Mouse (Mus musculus): ENCODE measurements around the gene Psmc5. TPM values are rescaled to one million over a fixed set of nuclear protein-coding genes. Genes with fewer than 3 reads are reported as not detected.

Psmc5 gene
- total RNA-seq, 2 experiments from 2014 or later = 121 to 132 TPM

DNA sequence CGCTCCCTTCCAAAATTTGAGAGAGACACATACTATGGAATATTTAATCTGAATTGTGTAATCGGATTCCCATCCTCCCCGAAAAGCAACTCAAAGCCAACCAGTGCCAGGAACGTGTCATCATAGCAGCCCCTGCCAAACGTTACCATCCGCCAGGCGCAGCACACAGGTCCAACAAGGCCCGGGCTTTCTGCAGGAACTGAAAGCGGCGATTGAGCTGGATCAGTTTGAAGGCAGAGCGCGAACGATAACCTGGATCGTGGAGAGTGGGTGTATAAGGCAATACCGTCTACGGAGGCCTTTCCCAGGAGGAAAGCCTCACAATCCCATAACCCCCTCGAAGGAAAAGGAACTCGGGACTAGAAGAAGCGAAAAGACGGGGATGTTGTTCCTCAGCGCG is 780 bp upstream of the Psmc5 start:
- TF ChIP-seq CTCF (IDR thresholded peaks at IDR 0.05) = no peak
- no peak for DNase-seq
- intact Hi-C loops (cut with DNase I) = loop anchor here (5.0 kb wide), 1 partner anchor 38 kb away; the partner anchor contains the start of genes Ccdc47 and Ddx42
- Histone ChIP-seq H3K4me3 (peak overlapping the region; percentile 97), H3K27ac (peak overlapping the region; percentile 94)

DNA sequence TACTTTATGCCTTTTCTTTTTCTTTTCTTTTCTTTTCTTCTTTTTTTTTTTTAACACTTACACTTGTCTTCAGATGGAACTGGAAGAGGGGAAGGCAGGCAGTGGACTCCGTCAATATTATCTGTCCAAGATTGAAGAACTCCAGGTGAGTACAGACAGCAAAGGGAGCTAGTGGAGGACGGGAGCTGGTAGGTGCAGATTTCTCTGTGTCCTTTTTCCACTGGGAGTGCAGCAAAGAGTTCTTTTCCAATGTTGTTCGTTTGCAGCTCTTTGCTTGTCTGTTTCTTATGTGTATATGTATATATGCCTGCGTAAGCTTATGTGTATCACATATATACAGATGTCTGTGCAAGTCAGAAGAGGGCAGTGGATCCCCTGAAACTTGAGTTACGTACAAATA is 821 bp downstream of the Psmc5 start:
- intact Hi-C loops (cut with DNase I) = loop anchor here (1.0 to 5.0 kb wide), 3 partner anchors 20 to 136 kb away; partner anchors contain the start of genes Ccdc47, Ddx42 and Tcam1

DNA sequence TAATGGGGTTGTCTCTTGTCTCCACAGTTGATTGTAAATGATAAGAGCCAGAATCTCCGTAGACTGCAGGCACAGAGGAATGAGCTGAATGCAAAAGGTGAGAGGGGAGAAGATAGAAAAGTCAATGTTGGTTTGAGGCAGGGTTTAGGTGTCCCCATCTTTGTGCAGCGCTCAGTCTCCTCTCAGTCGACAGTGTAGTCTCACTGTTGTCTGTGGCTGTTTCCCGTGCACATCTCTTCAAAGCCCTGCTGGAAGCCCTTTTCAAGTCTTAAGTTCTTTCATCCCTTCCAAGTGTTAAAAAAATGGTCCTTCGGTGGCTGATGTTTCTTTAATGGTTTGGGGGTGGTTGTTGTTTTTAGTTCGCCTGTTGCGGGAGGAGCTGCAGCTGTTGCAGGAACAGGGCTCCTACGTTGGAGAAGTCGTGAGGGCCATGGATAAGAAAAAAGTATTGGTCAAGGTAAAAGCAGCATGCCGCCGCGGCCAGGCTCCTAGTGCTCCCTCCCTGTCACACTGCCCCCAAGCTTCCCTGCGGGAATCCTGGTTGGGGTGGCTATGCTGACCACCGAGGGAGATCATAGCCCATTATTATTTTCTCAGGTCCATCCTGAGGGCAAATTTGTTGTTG is 5.0 kb downstream of the Psmc5 start:
- H3K27ac ChIP-seq = no peak overlapping the region
- intact Hi-C loops (cut with DNase I) = no loop called here
- no peak for DNase-seq

More for the DNA sequence above, 821 bp downstream of the Psmc5 start:
- peak overlapping the region; percentile 94 for H3K27ac ChIP-seq
- no peak for DNase-seq
- TF ChIP-seq CTCF (IDR thresholded peaks at IDR 0.05) = peak; percentile 54
- peak overlapping the region; percentile 97 for H3K4me3 ChIP-seq

DNA sequence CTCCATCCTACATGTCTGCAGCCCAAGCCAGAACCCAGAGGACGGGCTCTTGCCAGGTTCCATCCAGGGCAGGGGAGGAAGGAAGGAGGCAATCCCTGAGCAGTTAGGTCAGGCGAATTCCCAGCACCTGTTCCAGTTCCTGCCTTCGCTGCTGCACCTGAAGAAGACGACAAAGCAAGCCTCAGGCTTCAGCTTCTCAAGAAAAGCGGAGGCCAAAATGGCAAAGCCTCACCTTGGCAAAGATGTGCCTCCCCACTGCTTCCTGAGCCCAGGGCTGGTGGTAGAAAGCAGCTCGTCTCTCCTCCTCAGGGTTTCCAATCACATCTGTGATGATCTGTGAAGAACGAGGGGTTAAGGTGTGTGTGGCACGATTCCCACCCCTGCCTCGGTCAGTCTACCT is 8.0 kb downstream of the Psmc5 start:
- no peak for DNase-seq
- TF ChIP-seq CTCF (IDR thresholded peaks at IDR 0.05) = no peak
- H3K27ac ChIP-seq = peak overlapping the region; percentile 17; the same call in 1 of the 2 replicates
- H3K4me3 ChIP-seq = no peak overlapping the region
- intact Hi-C loops (cut with DNase I) = no loop called here

More for the DNA sequence above, 5.0 kb downstream of the Psmc5 start:
- no peak for TF ChIP-seq CTCF (IDR thresholded peaks at IDR 0.05)
- no peak overlapping the region for H3K4me3 ChIP-seq

DNA sequence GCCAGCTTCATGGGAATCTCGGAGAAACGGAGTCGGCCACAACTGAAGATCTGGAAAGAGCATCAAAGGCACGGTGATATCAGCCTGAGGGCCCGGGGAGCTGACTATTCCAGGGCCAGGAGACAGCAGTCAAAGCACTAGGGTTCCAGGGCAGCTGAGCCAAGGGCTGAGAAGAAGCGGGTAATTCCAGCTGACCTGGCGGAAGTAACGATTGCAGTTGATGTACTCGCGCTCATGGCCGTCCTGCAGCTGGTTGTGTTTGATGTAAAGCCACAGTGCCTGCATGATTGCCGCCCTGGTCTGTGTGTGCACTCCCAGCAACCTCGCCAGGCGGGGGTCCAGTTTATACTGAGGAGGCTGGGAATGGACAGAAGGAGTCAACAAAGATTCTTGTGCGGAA is 9.0 kb downstream of the Psmc5 start:
- no peak for TF ChIP-seq CTCF (IDR thresholded peaks at IDR 0.05)
- Histone ChIP-seq H3K4me3 (no peak overlapping the region), H3K27ac (no peak overlapping the region)
- no peak for DNase-seq
- intact Hi-C loops (cut with DNase I) = no loop called here

DNA sequence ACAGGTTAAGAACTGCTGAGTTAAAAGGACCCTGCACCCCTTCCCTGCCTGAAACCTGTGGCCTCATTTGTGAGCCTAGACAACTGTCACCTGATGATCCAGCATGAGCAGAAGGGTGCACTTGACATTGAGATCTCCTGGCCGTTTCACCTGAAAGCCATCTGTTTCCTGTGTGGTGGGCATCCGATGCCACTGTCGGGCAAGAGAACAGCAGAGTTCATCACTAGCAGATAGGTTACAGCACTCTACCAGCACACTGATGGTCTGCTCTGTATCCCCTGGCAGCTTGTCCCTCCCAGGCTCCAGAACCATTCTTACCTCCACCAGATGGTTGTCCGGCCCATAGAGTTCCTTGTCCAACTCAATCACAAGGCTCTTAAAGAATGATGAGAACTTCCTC is 9.6 kb downstream of the Psmc5 start:
- no peak for DNase-seq
- Histone ChIP-seq H3K4me3 (no peak overlapping the region), H3K27ac (no peak overlapping the region)
- intact Hi-C loops (cut with DNase I) = no loop called here
- no peak for TF ChIP-seq CTCF (IDR thresholded peaks at IDR 0.05)

DNA sequence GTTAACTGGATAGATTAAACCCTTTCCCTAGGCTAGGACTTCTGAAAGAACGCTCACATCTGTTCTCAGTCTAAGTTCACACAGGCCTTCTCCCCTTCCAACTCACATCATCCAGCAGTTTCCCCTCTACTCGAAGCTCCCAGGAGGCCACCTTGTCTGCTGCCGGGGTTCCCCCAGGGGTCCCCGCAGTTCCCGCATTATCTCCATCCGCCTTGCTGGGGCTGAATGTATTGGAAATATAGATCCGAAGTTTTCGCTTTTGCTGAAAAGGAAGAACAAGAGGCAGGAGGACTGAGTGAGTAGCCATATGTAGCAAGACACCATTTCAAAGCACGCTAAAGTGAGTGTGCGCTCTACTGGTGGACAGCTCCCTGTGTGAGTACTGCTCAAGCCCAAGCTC is 10.5 kb downstream of the Psmc5 start:
- no peak for TF ChIP-seq CTCF (IDR thresholded peaks at IDR 0.05)
- intact Hi-C loops (cut with DNase I) = no loop called here
- H3K4me3 ChIP-seq = no peak overlapping the region
- DNase-seq = no peak
- peak overlapping the region; percentile 99 for H3K27ac ChIP-seq

DNA sequence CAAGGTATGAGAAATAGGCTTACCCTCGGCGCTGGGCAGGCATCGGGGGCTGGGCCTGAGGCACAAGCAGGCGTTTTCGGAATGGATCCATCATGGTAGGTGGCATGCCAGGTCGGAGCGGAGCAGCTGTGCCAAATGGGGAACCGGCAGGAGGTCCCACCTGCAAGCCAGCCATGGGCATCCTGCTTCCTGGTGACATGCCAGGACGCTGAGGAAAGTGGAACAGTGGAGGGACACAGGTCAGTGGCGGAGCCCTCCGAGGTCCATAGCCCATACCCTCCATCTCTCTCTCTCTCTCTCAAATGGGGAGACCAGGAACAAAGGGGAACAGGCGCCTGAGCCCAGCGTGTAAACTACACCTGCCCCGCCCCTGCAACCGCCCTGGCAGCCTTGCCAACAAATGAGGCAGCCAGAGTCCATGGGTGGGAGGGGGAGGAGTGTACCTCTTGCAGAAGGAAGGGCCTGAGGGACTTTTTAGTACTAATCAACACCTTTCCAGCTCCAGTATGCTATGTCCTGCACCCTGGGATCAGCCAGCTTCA is 11.4 kb downstream of the Psmc5 start:
- intact Hi-C loops (cut with DNase I) = no loop called here
- Histone ChIP-seq H3K27ac (peak overlapping the region; percentile 99), H3K4me3 (peak overlapping the region; percentile 61)
- TF ChIP-seq CTCF (IDR thresholded peaks at IDR 0.05) = no peak
- DNase-seq = peak; percentile 70

DNA sequence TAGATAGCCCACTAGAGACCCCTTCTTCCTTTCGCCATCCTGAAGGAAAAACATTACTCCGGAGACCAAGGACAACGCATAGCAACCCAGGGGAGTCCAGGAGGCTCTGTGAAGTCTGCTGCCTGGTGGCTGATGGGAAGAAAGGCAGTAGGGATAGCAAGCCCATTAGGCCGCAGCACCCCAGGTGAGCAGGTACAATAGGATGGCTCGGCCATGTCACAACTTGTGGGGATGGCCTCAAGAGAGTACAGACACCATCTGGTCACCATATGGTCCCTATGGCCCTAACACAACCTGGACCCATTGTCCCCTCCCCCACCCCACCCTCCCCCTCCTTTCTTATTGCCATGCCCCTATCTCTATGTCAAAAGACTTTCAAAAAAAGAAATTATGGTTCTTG is 11.9 kb downstream of the Psmc5 start:
- intact Hi-C loops (cut with DNase I) = no loop called here
- Histone ChIP-seq H3K4me3 (peak overlapping the region; percentile 61), H3K27ac (peak overlapping the region; percentile 99)
- TF ChIP-seq CTCF (IDR thresholded peaks at IDR 0.05) = no peak
- DNase-seq = no peak

DNA sequence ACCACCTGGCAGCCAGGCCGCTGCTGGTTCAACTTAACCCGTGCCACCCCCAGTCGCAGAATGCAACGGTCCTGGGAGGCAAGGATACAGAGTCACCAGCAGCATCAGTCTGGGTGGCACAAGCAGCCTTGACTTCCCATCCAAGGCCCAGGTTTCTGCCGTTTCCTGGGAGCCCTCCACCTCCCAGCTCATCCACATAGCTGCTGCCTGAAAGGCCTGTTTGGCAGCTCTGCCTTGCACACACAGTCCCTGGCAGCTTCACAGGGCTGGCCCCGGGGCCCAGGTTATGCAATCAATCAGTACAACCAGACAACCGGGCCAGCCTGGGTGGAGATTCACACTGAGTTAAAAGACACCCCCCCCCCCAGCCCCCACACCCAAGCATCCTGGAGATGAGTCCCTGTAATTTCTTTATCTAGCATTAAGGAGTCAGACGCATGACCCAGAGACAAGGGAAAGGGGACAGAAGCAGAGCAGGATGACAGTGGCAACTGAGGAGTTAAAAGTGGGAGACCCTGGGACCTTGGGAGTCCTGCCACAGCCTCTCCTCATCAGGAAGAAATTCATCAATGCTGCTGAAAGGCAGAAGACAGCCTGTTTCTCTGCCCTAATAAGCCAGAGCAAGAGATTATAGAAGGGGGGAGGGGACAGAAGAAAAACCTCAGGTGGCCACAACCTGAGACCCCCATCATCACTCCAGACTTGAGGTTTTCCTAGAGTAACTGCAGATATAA is 12.5 kb downstream of the Psmc5 start:
- no peak for TF ChIP-seq CTCF (IDR thresholded peaks at IDR 0.05)

DNA sequence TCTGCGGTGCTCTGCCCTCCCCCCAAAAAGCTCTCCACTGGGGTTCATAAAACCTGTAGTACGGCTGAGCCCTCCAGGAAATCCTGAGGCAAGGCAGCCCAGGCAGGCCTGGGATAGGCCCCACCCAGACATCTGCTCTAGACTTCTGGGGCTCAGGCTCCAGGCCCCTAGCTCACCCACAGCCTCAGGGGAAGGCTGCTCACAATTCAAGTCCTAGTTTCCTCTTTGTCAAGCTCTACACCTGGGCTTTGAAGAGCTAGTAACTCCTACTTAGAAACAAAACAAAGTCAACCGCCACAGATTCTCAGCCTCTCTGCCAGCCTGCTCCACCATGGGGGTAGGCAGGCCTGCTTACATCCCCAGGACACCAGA is 13.1 kb downstream of the Psmc5 start:
- DNase-seq = peak; percentile 59
- H3K27ac ChIP-seq = peak overlapping the region; percentile 99
- intact Hi-C loops (cut with DNase I) = no loop called here
- H3K4me3 ChIP-seq = peak overlapping the region; percentile 61
- TF ChIP-seq CTCF (IDR thresholded peaks at IDR 0.05) = no peak

More for the DNA sequence above, 12.5 kb downstream of the Psmc5 start:
- intact Hi-C loops (cut with DNase I) = no loop called here
- H3K27ac ChIP-seq = peak overlapping the region; percentile 99
- peak; percentile 94 for DNase-seq
- H3K4me3 ChIP-seq = peak overlapping the region; percentile 61

DNA sequence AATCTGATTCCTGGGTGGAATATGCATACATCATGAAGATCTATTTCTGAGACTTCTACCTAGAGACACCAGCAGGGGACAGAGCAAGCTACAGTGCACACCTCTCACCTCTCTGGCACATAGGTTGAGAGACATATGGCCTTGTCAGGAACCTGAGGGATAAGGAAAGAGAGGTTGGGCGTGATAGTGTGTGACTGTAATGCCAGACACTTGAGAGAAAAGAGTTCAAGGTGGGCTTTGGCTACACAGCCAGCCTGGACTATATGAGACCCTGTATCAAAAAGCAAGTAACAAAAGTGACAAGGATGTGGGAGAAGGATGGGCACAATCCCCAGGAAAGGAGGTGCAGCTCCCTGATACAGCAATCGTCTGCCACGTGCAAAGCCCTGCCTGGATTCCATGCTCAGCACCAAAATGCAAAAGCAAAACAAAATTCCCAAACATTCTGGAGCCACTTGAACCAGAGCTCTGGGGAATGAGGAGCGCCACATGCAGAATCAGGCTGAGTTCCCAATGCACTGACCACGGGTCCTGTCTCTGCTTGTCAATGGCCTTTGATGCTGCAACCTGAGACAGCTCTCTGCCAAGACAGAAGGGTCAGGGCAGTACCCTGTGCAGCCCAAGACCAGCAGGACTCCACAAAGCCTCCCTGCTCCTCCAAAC is 15.3 kb downstream of the Psmc5 start:
- DNase-seq = peak; percentile 46
- intact Hi-C loops (cut with DNase I) = loop anchor here (5.0 to 10.0 kb wide), 2 partner anchors 54 to 214 kb away; partner anchors contain the start of genes Ccdc47, Ddx42 and Ern1
- peak overlapping the region; percentile 99 for H3K4me3 ChIP-seq
- TF ChIP-seq CTCF (IDR thresholded peaks at IDR 0.05) = no peak
- peak overlapping the region; percentile 99 for H3K27ac ChIP-seq
